Mouse (Mus musculus) stomach, postnatal 0 days (tissue): Measurements from ENCODE around the gene Nxph4. TPM values are rescaled to one million over a fixed set of nuclear protein-coding genes. Genes with fewer than 3 reads are reported as not detected.

Experiments used
- ATAC-seq: fragments of 200-750 bp; cut with Nextera tagmentation; 2 replicates; pipeline ENCODE4 v1.8.0; 2017; ENCODE audit not compliant: low FRiP score, low TSS enrichment
- DNase-seq: peaks from one replicate; pipeline ENCODE4 v3.0.0-alpha.2; 2016; ENCODE audit warnings: low spot score
- H3K27ac ChIP-seq: fragments of 300-500 bp; sonication (generic); replicated peaks from 2 replicates; pipeline ENCODE4 v1.5.1; 2014; ENCODE audit warnings: mild to moderate bottlenecking, control low read depth
- H3K27me3 ChIP-seq: fragments of 300-500 bp; sonication (generic); 2 replicates; pipeline ENCODE4 v1.6.1; 2014; ENCODE audit warnings: low read length; ENCODE audit not compliant: control insufficient read depth, insufficient read depth
- H3K36me3 ChIP-seq: fragments of 300-500 bp; sonication (generic); 2 replicates; pipeline ENCODE4 v1.6.1; 2014; ENCODE audit warnings: low read length, mixed read lengths; ENCODE audit not compliant: control insufficient read depth, insufficient read depth
- H3K4me1 ChIP-seq: fragments of 300-500 bp; sonication (generic); replicated peaks from 2 replicates; pipeline ENCODE4 v1.6.1; 2014; ENCODE audit warnings: antibody characterized with exemption; ENCODE audit not compliant: control insufficient read depth, insufficient read depth
- H3K4me2 ChIP-seq: fragments of 300-500 bp; sonication (generic); replicated peaks from 2 replicates; pipeline ENCODE4 v1.6.1; 2014; ENCODE audit warnings: low read depth, mild to moderate bottlenecking, control low read depth, moderate library complexity
- H3K4me3 ChIP-seq: fragments of 300-500 bp; sonication (generic); 2 replicates; pipeline ENCODE4 v1.5.1; 2014; ENCODE audit warnings: low read depth, low read length, control low read depth
- H3K9ac ChIP-seq: fragments of 300-500 bp; sonication (generic); 2 replicates; pipeline ENCODE4 v1.6.1; 2014; ENCODE audit warnings: mild to moderate bottlenecking, low read length, control low read depth, mixed read lengths
- H3K9me3 ChIP-seq: fragments of 300-500 bp; sonication (generic); 2 replicates; pipeline ENCODE4 v1.6.1; 2016; ENCODE audit warnings: low read length; ENCODE audit not compliant: control insufficient read depth
- CTCF ChIP-seq: IDR thresholded peaks from 2 replicates; pipeline ENCODE4 v1.5.1; 2016; ENCODE audit warnings: antibody characterized with exemption, low read depth, mild to moderate bottlenecking, moderate library complexity
- EP300 ChIP-seq: optimal IDR thresholded peaks from 2 replicates; pipeline ENCODE3; 2016; ENCODE audit warnings: antibody characterized with exemption
- WGBS: fragments of 180-500 bp; shearing (Covaris S2); extraction: QIAGEN DNeasy Blood & Tissue Kit; methylation state at CpG from one replicate; pipeline ENCODE4 v1.1.7; 2014; 5-methylcytosine and 5-hydroxymethylcytosine counted together
- polyA plus RNA-seq: library from polyadenylated mRNA; unstranded; fragments of >200 nt; fragmentation: Nextera tagmentation; extraction: Ambion mirVana; gene quantifications from 2 replicates; pipeline ENCODE4 v1.2.1, GENCODE M21; 2015

The Nxph4 gene
- polyA plus RNA-seq, 1 experiment from 2014 or later, result 2.7 TPM

DNA sequence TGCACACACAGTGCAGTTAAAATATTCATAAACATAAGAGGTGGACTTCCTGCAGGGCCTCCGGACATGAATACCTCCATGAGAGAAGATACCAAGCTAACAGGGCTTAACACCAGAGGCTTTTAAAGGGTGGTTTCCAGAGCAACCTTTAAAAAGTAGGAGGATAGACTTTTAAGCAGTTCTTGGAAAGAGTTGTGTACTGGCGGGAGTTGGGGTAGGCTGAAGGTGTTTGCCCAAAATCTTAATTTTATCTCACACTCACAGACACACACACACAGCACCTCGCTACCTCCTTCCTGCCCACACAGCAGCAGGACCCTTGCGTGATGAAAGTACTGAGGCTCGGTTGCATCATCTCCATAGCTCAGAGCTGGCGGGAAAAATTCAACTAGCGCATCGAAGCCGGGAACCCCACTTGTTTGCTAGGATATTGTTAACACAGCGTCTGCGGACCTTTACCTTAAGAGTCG, 12.7 kb downstream of the Nxph4 start:
- H3K4me3 ChIP-seq, result peak overlapping the region; percentile 57
- peaks cover 10% of the 10 kb centered on the region; the same call in 1 of the 2 replicates for H3K36me3 ChIP-seq
- H3K4me2 ChIP-seq, result peak overlapping the region; percentile 95
- no peaks in the 10 kb centered on the region for H3K9me3 ChIP-seq
- DNase-seq (no peak), ATAC-seq (peak; percentile 6; the same call in 1 of the 2 replicates)
- TF ChIP-seq EP300 (no peak), CTCF (no peak)
- H3K4me1 ChIP-seq, result peaks cover 12% of the 10 kb centered on the region
- WGBS, result 5% methylated on average over 12 of the region's 12 CpGs
- H3K27me3 ChIP-seq, result peaks cover 7% of the 10 kb centered on the region; the same call in 1 of the 2 replicates
- H3K27ac ChIP-seq, result no peak overlapping the region
- peak overlapping the region; percentile 64 for H3K9ac ChIP-seq

- Histone ChIP-seq H3K4me1 (peaks cover 14% of the 10 kb centered on the region), H3K9me3 (no peaks in the 10 kb centered on the region), H3K9ac (no peak overlapping the region), H3K27me3 (peaks cover 5% of the 10 kb centered on the region; the same call in 1 of the 2 replicates), H3K4me3 (peak overlapping the region; percentile 57), H3K36me3 (peaks cover 10% of the 10 kb centered on the region; the same call in 1 of the 2 replicates), H3K4me2 (peak overlapping the region; percentile 95), H3K27ac (no peak overlapping the region)
- ATAC-seq, result no peak
- no peak for TF ChIP-seq EP300
- no peak for TF ChIP-seq CTCF
- DNase-seq, result no peak
- WGBS, result 75% methylated on average over 20 of the region's 20 CpGs
These were observed 13.5 kb downstream of the Nxph4 start for GRCm38 (mm10) chr10:127520714-127521357.

DNA sequence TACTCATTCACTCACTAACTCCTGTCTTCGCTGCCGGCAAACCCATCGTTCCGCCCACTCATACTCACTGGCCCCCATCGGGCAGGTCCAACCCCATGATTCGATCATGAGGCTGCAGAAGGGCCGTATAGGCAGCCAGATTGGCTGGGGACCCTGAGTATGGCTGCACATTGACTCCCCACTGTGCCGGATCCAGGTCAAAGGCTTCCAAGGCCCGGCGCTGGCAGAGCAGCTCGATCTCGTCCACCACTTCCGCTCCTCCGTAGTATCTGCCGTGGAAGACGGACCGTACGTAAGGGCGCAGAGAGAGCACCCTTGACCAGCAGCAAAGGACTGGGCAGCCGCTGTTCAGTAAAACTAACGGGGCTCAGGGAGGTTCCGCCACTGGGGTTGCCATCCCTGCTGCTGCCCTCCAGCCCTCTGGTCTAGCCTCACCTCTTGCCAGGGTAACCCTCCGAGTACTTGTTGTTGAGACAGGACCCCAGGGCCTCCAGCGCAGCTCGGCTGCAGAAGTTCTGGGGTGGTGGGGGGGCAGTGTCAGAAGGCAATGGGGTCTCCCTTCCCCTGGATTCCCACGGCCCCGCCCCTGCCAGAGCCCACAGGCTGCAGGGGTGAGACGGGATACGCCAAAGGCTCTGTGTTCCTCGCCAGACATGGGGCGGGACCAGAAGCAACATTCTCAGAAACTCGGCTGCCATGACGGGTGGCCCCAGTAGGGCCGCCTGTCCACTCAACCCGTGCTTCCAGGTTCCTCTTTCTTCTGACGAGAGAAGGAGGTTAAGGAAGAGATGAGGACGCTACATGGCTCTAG, 14.3 kb downstream of the Nxph4 start:
- Histone ChIP-seq H3K4me1 (peaks cover 14% of the 10 kb centered on the region), H3K4me3 (no peak overlapping the region)

GRCm38 (mm10) chr10:127519041-127519701, 15.2 kb downstream of the Nxph4 start:
- H3K9me3 ChIP-seq, result no peaks in the 10 kb centered on the region
- H3K4me2 ChIP-seq, result no peak overlapping the region
- no peak for TF ChIP-seq CTCF
- TF ChIP-seq EP300, result no peak
- DNase-seq, result no peak
- 89% methylated on average over 26 of the region's 26 CpGs for WGBS
- peaks cover 14% of the 10 kb centered on the region for H3K4me1 ChIP-seq
- no peak for ATAC-seq
- no peak overlapping the region for H3K9ac ChIP-seq
- no peaks in the 10 kb centered on the region for H3K27me3 ChIP-seq
- peaks cover 10% of the 10 kb centered on the region; the same call in 1 of the 2 replicates for H3K36me3 ChIP-seq
- no peak overlapping the region for H3K27ac ChIP-seq
- no peak overlapping the region for H3K4me3 ChIP-seq

More for the DNA sequence above, 14.3 kb downstream of the Nxph4 start:
- WGBS, result 89% methylated on average over 37 of the region's 37 CpGs
- Histone ChIP-seq H3K27ac (no peak overlapping the region), H3K9me3 (no peaks in the 10 kb centered on the region), H3K9ac (no peak overlapping the region), H3K36me3 (peaks cover 10% of the 10 kb centered on the region; the same call in 1 of the 2 replicates), H3K4me2 (no peak overlapping the region), H3K27me3 (no peaks in the 10 kb centered on the region; the same call in 1 of the 2 replicates)
- TF ChIP-seq CTCF (no peak), EP300 (no peak)
- ATAC-seq, result no peak
- DNase-seq, result no peak

GRCm38 (mm10) chr10:127517941-127518340, 16.4 kb downstream of the Nxph4 start:
- Histone ChIP-seq H3K9me3 (no peaks in the 10 kb centered on the region), H3K4me1 (peaks cover 22% of the 10 kb centered on the region), H3K27me3 (no peaks in the 10 kb centered on the region), H3K4me2 (no peak overlapping the region), H3K36me3 (peaks cover 10% of the 10 kb centered on the region; the same call in 1 of the 2 replicates), H3K9ac (no peak overlapping the region), H3K27ac (0 out of 2 replicates have a peak overlapping the region, but pooled peaks have one; percentile 18), H3K4me3 (no peak overlapping the region)
- TF ChIP-seq CTCF (no peak), EP300 (no peak)
- 84% methylated on average over 22 of the region's 22 CpGs for WGBS
- ATAC-seq (no peak), DNase-seq (no peak)
